Mouse (Mus musculus) ES-E14 (cell line): Measurements from ENCODE around the gene Dnajb7. TPM values are rescaled to one million over a fixed set of nuclear protein-coding genes. Genes with fewer than 3 reads are reported as not detected.

Experiments used
- DNase-seq: peaks from one replicate; pipeline ENCODE4 v3.0.0-alpha.2; 2013; ENCODE audit warnings: low read depth, low spot score
- H3K27ac ChIP-seq: 2 replicates; pipeline ENCODE4 v1.5.1; 2012; ENCODE audit warnings: low read depth, mild to moderate bottlenecking, low read length, moderate library complexity, mixed read lengths; ENCODE audit not compliant: poor library complexity, insufficient read depth, severe bottlenecking
- H3K36me3 ChIP-seq: 2 replicates; pipeline ENCODE4 v1.6.1; 2012; ENCODE audit warnings: mild to moderate bottlenecking, low read length, moderate library complexity, mixed read lengths; ENCODE audit not compliant: control insufficient read depth, poor library complexity, insufficient read depth, severe bottlenecking
- H3K4me1 ChIP-seq, 2 experiments: fragments of 150-350 bp in 1 of 2; sonication (generic) in 1 of 2; 2 replicates each; pipeline ENCODE4 v1.6.1; 2012; ENCODE audit warnings: low read length in 2 of 2, mild to moderate bottlenecking in 1 of 2, mixed read lengths in 1 of 2; ENCODE audit not compliant: control insufficient read depth in 2 of 2, insufficient read depth in 2 of 2, poor library complexity in 1 of 2
- H3K4me3 ChIP-seq, 2 experiments: fragments of 150-350 bp in 1 of 2; sonication (generic) in 1 of 2; 2 replicates each; pipeline ENCODE4 v1.5.1; 2012; ENCODE audit warnings: low read length in 2 of 2, low read depth in 1 of 2, mild to moderate bottlenecking in 1 of 2, mixed read lengths in 1 of 2; ENCODE audit not compliant: insufficient read depth in 1 of 2, poor library complexity in 1 of 2, severe bottlenecking in 1 of 2
- H3K9ac ChIP-seq: 2 replicates; pipeline ENCODE4 v1.6.1; 2012; ENCODE audit warnings: low read depth, mild to moderate bottlenecking, low read length, mixed read lengths; ENCODE audit not compliant: poor library complexity, insufficient read depth, severe bottlenecking
- H3K9me3 ChIP-seq: fragments of 150-350 bp; sonication (generic); 2 replicates; pipeline ENCODE4 v1.6.1; 2012; ENCODE audit warnings: low read depth, mild to moderate bottlenecking, low read length; ENCODE audit not compliant: control insufficient read depth, insufficient read depth
- CHD2 ChIP-seq: IDR thresholded peaks from 2 replicates; pipeline ENCODE4 v1.6.1; 2014; ENCODE audit warnings: mild to moderate bottlenecking, low read depth, low read length, inconsistent platforms
- HCFC1 ChIP-seq: IDR thresholded peaks from 2 replicates; pipeline ENCODE4 v1.6.1; 2012; ENCODE audit warnings: low read length, inconsistent platforms, borderline replicate concordance; ENCODE audit not compliant: insufficient read depth
- MAFK ChIP-seq: IDR thresholded peaks from 2 replicates; pipeline ENCODE4 v1.6.1; 2014; ENCODE audit warnings: mild to moderate bottlenecking, low read depth, low read length, inconsistent platforms; ENCODE audit not compliant: insufficient read depth
- ZC3H11A ChIP-seq: IDR thresholded peaks from 2 replicates; pipeline ENCODE4 v1.6.1; 2012; ENCODE audit warnings: low read depth, mild to moderate bottlenecking, inconsistent platforms, low read length, borderline replicate concordance
- ZNF384 ChIP-seq: IDR thresholded peaks from 2 replicates; pipeline ENCODE4 v1.6.1; 2012; ENCODE audit warnings: low read depth, low read length, inconsistent platforms
- in situ Hi-C, 2 experiments: fragments of 600-800 bp; cut with MboI; formaldehyde crosslinking; loops; one replicate each; pipeline ENCODE4 v1.15.1; 2025; ENCODE audit warnings: low sequenced_read_pairs in 2 of 2, inconsistent platforms in 1 of 2; ENCODE audit not compliant: unreplicated experiment in 2 of 2
- total RNA-seq: library from RNA; depleted of rRNA; stranded (reverse); fragments of 300-350 nt; gene quantifications from 2 replicates; pipeline ENCODE4 v1.2.3, GENCODE M21; 2012

The Dnajb7 gene
- total RNA-seq, 1 experiment: not detected

DNA sequence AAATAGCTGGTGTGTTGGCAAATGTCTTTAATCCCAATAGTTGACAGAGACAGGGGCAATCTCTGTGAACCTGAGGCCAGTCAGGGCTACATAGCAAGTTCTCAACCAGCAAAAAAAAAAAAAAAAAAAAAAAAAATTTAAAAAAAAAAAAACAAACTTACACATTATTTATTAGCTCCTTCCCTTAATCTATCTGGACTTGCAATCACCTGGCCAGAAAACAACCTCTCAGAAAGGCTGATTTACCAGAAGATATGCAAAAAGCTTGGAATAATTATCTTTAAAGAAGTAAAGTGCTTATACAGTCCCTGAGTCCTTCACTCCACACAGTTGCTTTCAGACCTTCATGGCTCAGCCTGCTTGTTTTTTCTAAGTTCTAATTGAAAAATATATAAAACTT is 9.9 kb downstream of the Dnajb7 start:
- H3K9ac ChIP-seq: peak overlapping the region; percentile 66; the same call in 1 of the 2 replicates

DNA sequence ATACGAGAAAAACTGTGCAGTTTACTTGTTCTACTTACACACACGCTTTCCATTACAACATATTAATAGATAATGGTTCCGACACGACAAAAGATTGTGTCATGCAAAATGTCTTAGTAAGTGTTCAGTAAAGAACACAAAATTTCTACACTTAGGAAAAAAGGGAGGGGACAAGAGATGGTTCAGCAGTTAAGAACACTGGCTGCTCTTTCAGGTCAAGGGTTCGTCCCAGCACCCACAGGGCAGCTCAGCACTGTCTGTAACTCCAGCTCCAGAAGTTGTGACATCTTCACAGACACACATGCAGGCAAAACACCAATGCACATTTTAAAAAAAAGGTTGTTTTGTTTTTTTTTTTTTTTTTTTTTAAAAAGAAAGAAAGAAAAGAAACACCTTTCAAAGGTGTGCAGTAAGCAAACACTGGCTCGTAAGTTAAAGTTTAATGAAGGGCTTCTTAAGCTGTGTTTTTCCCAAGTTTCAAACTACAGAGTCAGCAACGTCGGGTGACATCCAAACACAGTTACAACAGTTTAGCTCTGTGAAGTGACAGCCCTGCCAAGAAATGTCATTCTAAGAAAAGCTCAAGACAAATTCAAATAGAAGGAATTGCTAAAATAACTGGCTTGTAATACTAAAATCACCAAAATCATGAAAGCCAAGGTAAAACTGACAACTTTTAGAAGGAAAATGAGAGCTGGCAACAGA is 13.7 kb downstream of the Dnajb7 start:
- no peak overlapping the region for H3K9ac ChIP-seq
- H3K4me1 ChIP-seq: 0 out of 4 replicates have a peak, but pooled peaks cover 1 to 2% of the 10 kb centered on the region in 2 experiments
- peaks cover 13% of the 10 kb centered on the region for H3K36me3 ChIP-seq
- no peak for DNase-seq
- no peak for TF ChIP-seq CHD2
- no peak for TF ChIP-seq MAFK
- H3K27ac ChIP-seq: no peak overlapping the region
- H3K9me3 ChIP-seq: no peaks in the 10 kb centered on the region
- H3K4me3 ChIP-seq: no peak overlapping the region
- in situ Hi-C loops: no loop called here

More for the DNA sequence above, 9.9 kb downstream of the Dnajb7 start:
- no peak overlapping the region for H3K27ac ChIP-seq
- DNase-seq: no peak
- H3K36me3 ChIP-seq: peaks cover 1% of the 10 kb centered on the region
- no peaks in the 10 kb centered on the region for H3K9me3 ChIP-seq
- H3K4me1 ChIP-seq: 0 out of 4 replicates have a peak, but pooled peaks cover 1 to 2% of the 10 kb centered on the region in 2 experiments
- TF ChIP-seq ZNF384: peak; percentile 70; the same call in 1 of the 2 replicates
- no peak for TF ChIP-seq MAFK
- no peak for TF ChIP-seq ZC3H11A
- no peak for TF ChIP-seq CHD2
- no peak for TF ChIP-seq HCFC1
- peak overlapping the region; percentile 77 to 96; a peak in 3 of 4 replicates for H3K4me3 ChIP-seq
- in situ Hi-C loops: no loop called here

DNA sequence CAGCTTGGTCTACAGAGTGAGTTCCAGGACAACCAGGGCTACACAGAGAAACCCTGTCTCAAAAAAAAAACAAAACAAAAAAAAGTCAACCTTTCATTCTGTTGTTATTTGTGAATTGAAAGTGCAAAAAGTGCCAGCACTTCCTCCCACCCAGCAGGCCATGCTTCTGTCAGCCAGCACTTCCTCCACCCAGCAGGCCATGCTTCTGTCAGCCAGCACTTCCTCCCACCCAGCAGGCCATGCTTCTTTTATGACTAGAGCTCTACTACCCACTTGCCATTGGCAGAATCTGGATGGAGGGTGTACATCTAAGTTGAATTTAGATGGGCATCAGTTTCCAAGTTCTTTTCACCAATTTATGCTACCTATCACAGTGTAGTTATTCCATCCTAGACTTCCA is 15.1 kb downstream of the Dnajb7 start:
- Histone ChIP-seq H3K4me3 (no peak overlapping the region), H3K36me3 (peaks cover 14% of the 10 kb centered on the region), H3K27ac (no peak overlapping the region), H3K9me3 (no peaks in the 10 kb centered on the region), H3K9ac (no peak overlapping the region), H3K4me1 (0 out of 4 replicates have a peak, but pooled peaks cover 1 to 2% of the 10 kb centered on the region in 2 experiments)
- TF ChIP-seq HCFC1 (no peak), CHD2 (no peak), MAFK (no peak), ZNF384 (no peak), ZC3H11A (no peak)
- no peak for DNase-seq
- in situ Hi-C loops: no loop called here

DNA sequence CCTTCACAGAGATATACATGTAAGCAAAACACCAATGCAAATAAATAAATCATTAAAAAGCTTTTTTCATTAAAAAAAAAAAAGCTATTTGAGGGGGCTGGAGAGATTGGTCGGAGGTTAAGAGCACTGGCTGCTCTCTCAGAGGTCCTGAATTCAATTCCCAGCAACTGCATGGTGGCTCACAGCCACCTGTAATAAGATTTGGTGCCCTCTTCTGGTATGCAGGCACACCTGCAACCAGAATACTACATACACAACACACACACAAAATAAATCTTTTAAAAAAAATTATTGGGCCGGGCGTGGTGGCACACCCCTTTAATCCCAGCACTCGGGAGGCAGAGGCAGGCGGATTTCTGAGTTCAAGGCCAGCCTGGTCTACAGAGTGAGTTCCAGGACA is 21.8 kb downstream of the Dnajb7 start:
- in situ Hi-C loops: no loop called here
- DNase-seq: no peak
- H3K4me3 ChIP-seq: no peak overlapping the region
- peaks cover 32% of the 10 kb centered on the region for H3K36me3 ChIP-seq
- no peaks in the 10 kb centered on the region for H3K4me1 ChIP-seq
- no peaks in the 10 kb centered on the region for H3K9me3 ChIP-seq
- TF ChIP-seq ZNF384 (peak; percentile 46; the same call in 1 of the 2 replicates), ZC3H11A (no peak)
- H3K9ac ChIP-seq: no peak overlapping the region
- H3K27ac ChIP-seq: no peak overlapping the region

DNA sequence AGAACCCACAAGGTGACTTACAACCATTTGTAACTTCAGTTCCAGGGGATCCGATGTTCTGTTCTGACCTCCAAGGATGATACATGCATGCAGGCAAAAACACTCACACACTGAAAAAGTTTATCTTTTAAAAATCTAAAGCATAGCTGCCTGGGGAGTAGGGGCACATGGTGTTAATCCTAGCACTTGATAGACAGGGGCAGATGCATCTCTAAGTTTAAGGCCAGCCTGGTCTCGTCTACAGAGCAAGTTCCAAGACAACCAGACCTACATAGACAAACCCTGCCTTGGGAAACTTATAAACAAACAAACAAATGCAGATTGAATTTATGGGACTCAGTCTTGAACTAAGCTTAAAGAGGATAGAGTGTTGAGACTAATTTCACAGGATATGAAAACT is 29.3 kb downstream of the Dnajb7 start:
- no peak for DNase-seq
- H3K4me3 ChIP-seq: no peak overlapping the region
- no peaks in the 10 kb centered on the region for H3K9me3 ChIP-seq
- H3K36me3 ChIP-seq: peaks cover 25% of the 10 kb centered on the region
- in situ Hi-C loops: no loop called here
- TF ChIP-seq MAFK (no peak), ZC3H11A (no peak), CHD2 (no peak), ZNF384 (no peak), HCFC1 (no peak)
- no peak overlapping the region for H3K27ac ChIP-seq
- H3K9ac ChIP-seq: no peak overlapping the region
- no peaks in the 10 kb centered on the region for H3K4me1 ChIP-seq
